Mouse (Mus musculus) NIH3T3 (cell line): ENCODE measurements around the gene Vmn2r34.
"Not testable (repeated sequence)": the region's sequence is repeated elsewhere in the genome, so short reads cannot be mapped to it uniquely, and the experiment has no call there.

ENCODE experiments used
- DNase-seq: peaks from one replicate; pipeline ENCODE4 v3.0.0-alpha.2; 2012; ENCODE audit warnings: low read depth

The Vmn2r34 gene

GRCm38 (mm10) chr7:7689413-7689812, at the start of gene Vmn2r34:
Gene Vmn2r34 (minus strand): TSS chr7:7689513.
- DNase-seq, result not testable (repeated sequence)

- DNase-seq, result not testable (repeated sequence)
Observed at GRCm38 (mm10) chr7:7674032-7674431, 15.3 kb downstream of the Vmn2r34 start.
